Mouse (Mus musculus) neural tube, embryonic 12.5 days (tissue): ENCODE measurements around the gene Pdpr. TPM values are rescaled to one million over a fixed set of nuclear protein-coding genes. Genes with fewer than 3 reads are reported as not detected.

Source experiments
- ATAC-seq: fragments of 200-750 bp; cut with Nextera tagmentation; 2 replicates; pipeline ENCODE4 v1.8.0; 2017; ENCODE audit warnings: low read depth, mild to moderate bottlenecking, moderate TSS enrichment, moderate library complexity; ENCODE audit not compliant: low FRiP score
- H3K27ac ChIP-seq: fragments of 300-500 bp; sonication (generic); 2 replicates; pipeline ENCODE4 v1.5.1; 2016
- H3K27me3 ChIP-seq: fragments of 300-500 bp; sonication (generic); replicated peaks from 2 replicates; pipeline ENCODE4 v1.6.1; 2016; ENCODE audit warnings: mild to moderate bottlenecking
- H3K36me3 ChIP-seq: fragments of 300-500 bp; sonication (generic); 2 replicates; pipeline ENCODE4 v1.6.1; 2016; ENCODE audit warnings: mild to moderate bottlenecking
- H3K4me1 ChIP-seq: fragments of 300-500 bp; sonication (generic); 2 replicates; pipeline ENCODE4 v1.6.1; 2016
- H3K4me2 ChIP-seq: fragments of 300-500 bp; sonication (generic); replicated peaks from 2 replicates; pipeline ENCODE4 v1.6.1; 2016; ENCODE audit warnings: mild to moderate bottlenecking
- H3K4me3 ChIP-seq: fragments of 300-500 bp; sonication (generic); 2 replicates; pipeline ENCODE4 v1.5.1; 2016
- H3K9ac ChIP-seq: fragments of 300-500 bp; sonication (generic); 2 replicates; pipeline ENCODE4 v1.6.1; 2016; ENCODE audit warnings: mild to moderate bottlenecking
- H3K9me3 ChIP-seq: fragments of 300-500 bp; sonication (generic); 2 replicates; pipeline ENCODE4 v1.6.1; 2016; ENCODE audit warnings: mild to moderate bottlenecking
- WGBS: fragments of 180-500 bp; shearing (Covaris S2); methylation state at CpG from one replicate; pipeline ENCODE4 v1.1.7; 2016; 5-methylcytosine and 5-hydroxymethylcytosine counted together
- polyA plus RNA-seq: library from polyadenylated mRNA; unstranded; fragments of >200 nt; fragmentation: Nextera tagmentation; extraction: Ambion mirVana; gene quantifications from 2 replicates; pipeline ENCODE4 v1.2.1, GENCODE M21; 2016

Gene Pdpr
- 11.9 and 12.6 TPM in 2 replicates for polyA plus RNA-seq

- Histone ChIP-seq H3K4me3 (peak within 1 kb of the TSS; percentile 63), H3K27ac (no peak within 1 kb of the TSS; the same call in 1 of the 2 replicates), H3K36me3 (no peaks in the 10 kb centered on the region), H3K9ac (peak within 1 kb of the TSS; percentile 70), H3K4me2 (peak within 1 kb of the TSS; percentile 83), H3K27me3 (no peaks in the 10 kb centered on the region), H3K9me3 (no peaks in the 10 kb centered on the region), H3K4me1 (peaks cover 10% of the 10 kb centered on the region)
- ATAC-seq: peak; percentile 90
- WGBS: 5% methylated on average over 71 of the region's 72 CpGs
These were observed at the start of gene Pdpr for GRCm38 (mm10) chr8:111093865-111094718. TSS of gene Pdpr (plus strand) at chr8:111094630.

- peaks cover 97% of the 10 kb centered on the region for H3K36me3 ChIP-seq
- WGBS: 95% methylated on average over 2 of the region's 2 CpGs
These were observed 45.7 kb upstream of the Pdpr start for GRCm38 (mm10) chr8:111048694-111049093.

GRCm38 (mm10) chr8:111049106-111049505 lies 45.3 kb upstream of the Pdpr start:
- Histone ChIP-seq H3K4me3 (no peak overlapping the region), H3K4me1 (no peaks in the 10 kb centered on the region), H3K27me3 (no peaks in the 10 kb centered on the region), H3K9me3 (no peaks in the 10 kb centered on the region), H3K9ac (no peak overlapping the region), H3K27ac (no peak overlapping the region), H3K36me3 (peaks cover 98% of the 10 kb centered on the region), H3K4me2 (no peak overlapping the region)
- WGBS: 97% methylated on average over 7 of the region's 7 CpGs
- ATAC-seq: no peak

More at GRCm38 (mm10) chr8:111048694-111049093, 45.7 kb upstream of the Pdpr start:
- Histone ChIP-seq H3K4me2 (no peak overlapping the region), H3K9ac (no peak overlapping the region), H3K4me1 (no peaks in the 10 kb centered on the region), H3K27me3 (no peaks in the 10 kb centered on the region), H3K27ac (no peak overlapping the region), H3K9me3 (no peaks in the 10 kb centered on the region), H3K4me3 (no peak overlapping the region)
- ATAC-seq: no peak

- Histone ChIP-seq H3K36me3 (peaks cover 67% of the 10 kb centered on the region), H3K4me2 (no peak overlapping the region), H3K4me3 (no peak overlapping the region), H3K27me3 (no peaks in the 10 kb centered on the region), H3K27ac (no peak overlapping the region), H3K9me3 (no peaks in the 10 kb centered on the region), H3K4me1 (peaks cover 12% of the 10 kb centered on the region), H3K9ac (no peak overlapping the region)
- WGBS: 96% methylated on average over 12 of the region's 12 CpGs
- ATAC-seq: no peak
These were observed 40.5 kb upstream of the Pdpr start for GRCm38 (mm10) chr8:111053827-111054518.

- Histone ChIP-seq H3K4me3 (no peak overlapping the region), H3K4me1 (peaks cover 12% of the 10 kb centered on the region), H3K9me3 (no peaks in the 10 kb centered on the region), H3K4me2 (no peak overlapping the region), H3K36me3 (peaks cover 55% of the 10 kb centered on the region), H3K27me3 (no peaks in the 10 kb centered on the region), H3K9ac (0 out of 2 replicates have a peak overlapping the region, but pooled peaks have one; percentile 21), H3K27ac (no peak overlapping the region)
- 90% methylated on average over 17 of the region's 17 CpGs for WGBS
- no peak for ATAC-seq
These were observed 39.3 kb upstream of the Pdpr start for GRCm38 (mm10) chr8:111055031-111055634.

GRCm38 (mm10) chr8:111055661-111056060 lies 38.8 kb upstream of the Pdpr start:
- Histone ChIP-seq H3K4me3 (no peak overlapping the region), H3K9ac (no peak overlapping the region)
- no peak for ATAC-seq

GRCm38 (mm10) chr8:111056158-111056663 lies 38.2 kb upstream of the Pdpr start, which contains the start of gene Exosc6:
TSS of gene Exosc6 (plus strand) at chr8:111056339.
- Histone ChIP-seq H3K36me3 (peaks cover 46% of the 10 kb centered on the region), H3K4me1 (peaks cover 18% of the 10 kb centered on the region), H3K4me2 (peak within 1 kb of the TSS; percentile 99), H3K4me3 (peak within 1 kb of the TSS; percentile 98), H3K27me3 (no peaks in the 10 kb centered on the region), H3K27ac (0 out of 2 replicates have a peak within 1 kb of the TSS, but pooled peaks have one; percentile 15), H3K9ac (peak within 1 kb of the TSS; percentile 90), H3K9me3 (no peaks in the 10 kb centered on the region)
- 1% methylated on average over 68 of the region's 68 CpGs for WGBS
- ATAC-seq: peak; percentile 90

More at GRCm38 (mm10) chr8:111055661-111056060, 38.8 kb upstream of the Pdpr start:
- peaks cover 50% of the 10 kb centered on the region for H3K36me3 ChIP-seq
- H3K9me3 ChIP-seq: no peaks in the 10 kb centered on the region
- H3K27ac ChIP-seq: no peak overlapping the region
- H3K4me1 ChIP-seq: peaks cover 13% of the 10 kb centered on the region
- H3K4me2 ChIP-seq: no peak overlapping the region
- H3K27me3 ChIP-seq: no peaks in the 10 kb centered on the region
- 69% methylated on average over 2 of the region's 2 CpGs for WGBS

GRCm38 (mm10) chr8:111056691-111057293 lies 37.6 kb upstream of the Pdpr start:
- peak; percentile 19; the same call in 1 of the 2 replicates for ATAC-seq
- Histone ChIP-seq H3K36me3 (peaks cover 40% of the 10 kb centered on the region), H3K9me3 (no peaks in the 10 kb centered on the region), H3K4me2 (peak overlapping the region; percentile 99), H3K27me3 (no peaks in the 10 kb centered on the region), H3K27ac (0 out of 2 replicates have a peak overlapping the region, but pooled peaks have one; percentile 15), H3K4me3 (peak overlapping the region; percentile 98), H3K9ac (peak overlapping the region; percentile 90), H3K4me1 (peaks cover 24% of the 10 kb centered on the region)
- 2% methylated on average over 51 of the region's 63 CpGs for WGBS

GRCm38 (mm10) chr8:111058946-111059572 lies 35.4 kb upstream of the Pdpr start:
- ATAC-seq: no peak
- H3K4me1 ChIP-seq: peaks cover 24% of the 10 kb centered on the region
- no peaks in the 10 kb centered on the region for H3K9me3 ChIP-seq
- no peak overlapping the region for H3K27ac ChIP-seq
- no peak overlapping the region for H3K4me3 ChIP-seq
- WGBS: 45% methylated on average over 2 of the region's 2 CpGs
- H3K4me2 ChIP-seq: no peak overlapping the region
- no peak overlapping the region for H3K9ac ChIP-seq
- peaks cover 18% of the 10 kb centered on the region for H3K36me3 ChIP-seq
- no peaks in the 10 kb centered on the region for H3K27me3 ChIP-seq

GRCm38 (mm10) chr8:111061688-111062071 lies 32.8 kb upstream of the Pdpr start:
- H3K4me1 ChIP-seq: peaks cover 24% of the 10 kb centered on the region
- ATAC-seq: peak; percentile 37
- H3K9ac ChIP-seq: peak overlapping the region; percentile 65
- WGBS: 1% methylated on average over 14 of the region's 14 CpGs
- peak overlapping the region; percentile 54 for H3K4me3 ChIP-seq
- peak overlapping the region; percentile 76 for H3K4me2 ChIP-seq
- no peaks in the 10 kb centered on the region for H3K9me3 ChIP-seq
- no peak overlapping the region for H3K27ac ChIP-seq
- H3K36me3 ChIP-seq: no peaks in the 10 kb centered on the region
- H3K27me3 ChIP-seq: no peaks in the 10 kb centered on the region
